Mouse (Mus musculus): ENCODE measurements around the gene Ifi27. TPM values are rescaled to one million over a fixed set of nuclear protein-coding genes. Genes with fewer than 3 reads are reported as not detected.
"Not testable (repeated sequence)": the region's sequence is repeated elsewhere in the genome, so short reads cannot be mapped to it uniquely, and the experiment has no call there.

Gene Ifi27
- total RNA-seq, 1 experiment from 2014 or later = 1,153 TPM

DNA sequence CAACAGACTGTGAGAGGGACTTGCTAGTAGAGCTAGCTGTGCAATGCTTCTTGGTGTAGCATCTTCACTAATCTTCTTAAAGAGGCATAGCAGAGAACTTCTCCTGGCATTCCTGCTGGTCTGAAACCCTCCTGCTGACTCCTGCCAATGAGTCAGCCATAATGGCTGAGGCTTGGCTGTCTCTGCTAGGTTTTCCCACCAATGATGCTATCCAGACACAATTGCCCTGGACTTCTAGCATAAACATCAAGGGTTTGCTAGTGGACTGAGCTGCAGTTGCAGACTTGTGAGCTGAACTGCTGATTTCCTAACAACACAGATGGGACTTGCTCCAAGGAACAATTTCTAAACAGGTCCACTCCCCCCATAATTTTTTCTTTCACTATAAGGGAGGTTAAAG lies 19.4 kb downstream of the Ifi27 start:
- no peak for DNase-seq

DNA sequence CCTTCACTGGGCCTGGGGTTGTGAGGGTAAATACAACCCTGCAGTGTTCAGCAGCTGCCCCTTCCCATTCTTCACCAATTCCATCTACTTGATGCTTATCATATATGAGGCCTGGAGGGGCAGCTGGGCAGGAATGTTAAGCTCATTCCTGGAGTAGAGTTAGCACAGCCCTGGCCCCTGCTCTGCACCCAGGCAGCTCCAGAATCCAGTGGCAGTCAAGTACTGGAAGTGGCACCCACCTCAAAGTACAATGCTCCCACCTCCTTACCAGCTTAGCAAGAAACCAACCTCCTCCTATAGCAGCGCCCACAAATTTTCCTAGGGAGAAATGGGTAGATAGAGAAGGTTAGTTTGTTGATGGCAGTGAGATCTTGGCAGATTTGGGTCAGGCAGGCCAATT lies 22.7 kb downstream of the Ifi27 start:
- not testable (repeated sequence) for DNase-seq

DNA sequence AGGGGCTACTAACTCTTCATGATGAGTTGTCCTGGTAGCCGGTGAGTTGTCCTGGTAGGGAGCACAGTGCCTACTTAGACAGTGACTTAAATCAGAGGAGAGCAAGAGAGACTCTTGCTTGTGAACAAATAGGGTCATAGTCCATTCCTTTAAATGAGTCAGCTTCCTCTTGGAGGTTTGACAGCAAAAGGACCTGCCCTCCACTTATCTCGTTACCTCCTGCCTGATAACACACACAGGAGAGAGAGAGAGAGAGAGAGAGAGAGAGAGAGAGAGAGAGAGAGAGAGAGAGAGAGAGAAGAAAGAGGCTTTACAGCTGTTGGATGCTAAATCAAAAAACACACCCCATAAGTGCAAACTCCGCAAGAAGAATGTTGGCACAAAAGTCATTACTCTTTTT lies 23.1 kb downstream of the Ifi27 start, which contains the start of gene Ifi27l2b:
Gene Ifi27l2b (minus strand): TSS at position 84 of the 400 bp plus-strand sequence.
- DNase-seq = no peak

- DNase-seq = no peak
Observed at GRCm38 (mm10) chr12:103474481-103474880, 40.5 kb downstream of the Ifi27 start.

DNA sequence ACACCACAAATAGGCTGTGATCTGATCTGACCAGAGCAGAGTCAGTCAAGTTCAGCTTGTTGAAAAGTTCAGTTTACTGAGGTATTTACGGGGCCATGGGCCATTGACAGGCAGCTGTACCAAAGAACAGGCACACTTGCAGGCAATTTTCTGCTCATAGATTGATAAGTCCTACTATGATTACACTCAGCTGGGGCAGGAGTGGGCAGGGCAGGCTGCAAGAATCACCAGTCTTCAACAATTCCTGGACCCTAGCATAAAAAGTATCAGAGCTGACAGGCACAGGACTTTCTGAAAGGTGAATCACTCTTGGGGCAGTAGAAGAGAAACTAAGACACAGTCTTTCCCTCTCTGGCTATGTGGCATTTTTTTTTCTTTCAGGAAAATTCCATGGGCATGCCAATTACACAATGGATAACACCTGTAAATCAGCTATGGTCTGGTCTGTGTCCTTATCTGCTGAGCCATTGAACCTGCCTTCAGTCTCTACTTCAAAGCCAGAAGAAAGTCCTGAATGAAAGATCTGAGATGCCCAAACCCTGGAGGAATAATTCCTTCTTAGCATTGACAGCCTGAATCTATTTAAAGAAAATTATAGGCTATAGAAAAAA lies 42.9 kb downstream of the Ifi27 start:
- no peak for DNase-seq

DNA sequence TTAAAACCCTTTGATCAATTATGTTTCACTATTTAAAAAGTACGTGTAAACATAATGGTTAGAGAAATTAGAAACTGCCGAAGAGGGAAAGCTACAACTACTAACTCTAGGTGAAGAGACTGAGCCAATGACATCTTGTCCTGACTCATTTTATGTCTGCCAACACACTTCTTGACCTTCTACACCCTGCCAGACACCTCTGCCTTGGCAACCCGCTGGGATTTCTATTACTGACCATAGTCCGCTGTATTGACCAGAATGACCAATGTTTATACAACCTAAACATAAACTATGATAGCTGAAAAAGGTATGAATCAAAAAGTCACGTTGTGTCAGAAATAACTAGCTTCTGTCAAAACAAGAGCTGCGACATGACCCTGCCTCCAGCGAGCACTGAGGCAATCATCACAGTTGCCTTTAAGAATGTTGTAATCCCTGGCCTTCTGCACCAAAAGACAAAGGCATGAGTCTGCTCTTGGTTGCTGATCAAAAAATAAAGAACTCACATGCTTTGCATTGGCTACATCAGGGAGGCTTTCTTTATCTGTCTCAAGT lies 43.5 kb downstream of the Ifi27 start:
- no peak for DNase-seq

DNA sequence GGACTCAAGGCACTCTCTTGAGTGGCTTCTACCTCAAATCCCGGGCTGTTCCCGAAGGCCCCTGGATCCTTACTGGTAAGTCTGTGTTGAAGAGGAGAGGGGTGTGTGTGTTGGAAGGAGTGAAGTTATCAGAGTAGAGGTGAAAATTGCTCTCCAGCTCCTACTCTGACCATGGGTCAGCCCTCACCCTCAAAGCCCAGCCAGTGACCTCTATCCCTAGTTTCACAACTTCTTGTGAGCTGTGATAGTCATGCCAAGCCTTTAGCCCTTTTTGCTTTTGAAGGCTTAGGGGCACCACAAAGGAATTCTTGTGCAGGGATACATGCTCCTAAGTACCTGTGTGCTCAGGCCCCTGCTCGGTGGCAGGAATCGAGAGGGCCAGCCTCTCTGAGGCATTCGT lies 47.7 kb downstream of the Ifi27 start:
- DNase-seq = no peak

GRCm38 (mm10) chr12:103482781-103483180 lies 48.8 kb downstream of the Ifi27 start:
- no peak for DNase-seq

DNA sequence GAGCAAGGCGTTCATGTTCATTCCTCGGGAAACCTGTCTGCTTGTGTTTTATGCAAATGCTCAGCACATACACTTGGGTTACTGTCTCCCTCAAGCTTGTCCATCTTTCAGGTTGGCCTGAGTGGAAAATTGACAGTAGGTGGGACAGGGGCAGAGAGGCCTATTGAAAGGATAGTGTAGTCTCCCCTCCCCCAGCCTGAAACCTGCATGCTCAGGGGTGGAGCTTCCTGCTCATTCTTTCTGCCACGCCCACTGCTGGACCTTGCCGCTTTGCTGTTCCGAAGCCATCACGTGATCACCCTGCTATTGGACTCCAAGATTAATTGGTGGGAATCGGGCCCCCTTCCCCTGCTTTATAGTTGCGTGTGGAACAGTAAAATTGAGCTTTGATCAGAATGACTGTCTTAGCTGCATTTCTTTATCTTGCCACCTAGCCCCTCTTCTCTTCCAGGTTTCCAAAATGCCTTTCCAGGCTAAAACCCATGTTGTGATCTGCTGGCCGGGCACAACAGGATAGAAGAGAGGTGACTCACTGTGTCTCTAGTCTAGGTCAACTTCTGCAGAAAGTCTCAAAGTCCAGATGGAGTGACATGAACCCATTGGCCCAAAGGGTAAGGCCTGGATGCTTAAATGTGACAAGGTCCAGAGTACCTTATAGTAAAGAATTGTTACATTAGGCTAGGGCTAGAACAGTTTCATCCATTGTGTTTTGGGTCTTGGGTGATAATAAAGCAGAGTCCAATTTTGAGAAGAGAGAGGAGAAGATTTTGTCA lies 50.4 kb downstream of the Ifi27 start:
- not testable (repeated sequence) for DNase-seq

- no peak for DNase-seq
Observed at GRCm38 (mm10) chr12:103486726-103487125, 52.7 kb downstream of the Ifi27 start.

DNA sequence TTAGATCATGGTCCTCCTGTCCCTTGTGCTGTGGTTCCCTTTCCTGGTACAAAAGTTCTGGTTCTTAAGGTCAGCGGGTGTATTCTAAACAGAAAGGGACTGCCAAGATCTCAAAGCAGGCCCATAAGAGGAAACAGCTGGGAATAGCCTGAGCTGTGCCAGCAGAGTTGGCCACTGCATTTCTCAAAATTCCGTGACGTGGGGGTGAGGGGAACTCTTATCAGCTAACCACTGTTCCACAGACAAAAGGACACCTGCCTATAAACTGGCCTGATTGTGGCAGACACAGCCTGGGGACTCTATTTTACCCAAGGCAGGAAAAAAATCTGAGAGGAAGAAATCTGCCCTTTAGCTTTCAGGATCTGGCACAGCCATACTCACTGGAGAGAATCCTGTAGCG lies 53.3 kb downstream of the Ifi27 start:
- no peak for DNase-seq

DNA sequence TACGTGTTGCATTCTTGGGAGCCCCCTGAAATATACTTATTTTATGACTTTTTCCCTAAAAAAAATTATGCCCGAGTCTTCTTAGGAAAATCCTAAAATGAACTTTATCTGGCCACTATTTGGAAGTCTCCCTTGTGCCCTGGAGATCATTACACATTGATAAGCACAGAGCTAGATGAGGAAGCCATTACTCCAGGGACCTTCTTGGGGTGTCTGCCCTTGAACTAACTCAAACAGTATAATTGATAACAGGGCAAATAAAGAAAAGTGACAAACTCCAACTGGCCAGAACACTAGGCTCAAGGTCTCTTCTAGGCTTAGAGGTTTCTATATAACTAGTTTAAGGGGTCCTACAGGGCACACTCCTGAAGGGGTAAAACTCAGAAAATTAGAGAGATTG lies 53.7 kb downstream of the Ifi27 start:
- no peak for DNase-seq

Other genes starting within 250 kb of the Ifi27 start
- gene Prima1, start 192.1 kb upstream of the Ifi27 start, total RNA-seq (2021) = 1.4 and 1.8 TPM in 2 replicates
- not detected in 2 replicates for gene Fam181a, start 123.2 kb upstream of the Ifi27 start, total RNA-seq (2021)
- 0.85 and 1.4 TPM in 2 replicates for gene Asb2, start 78.2 kb upstream of the Ifi27 start, total RNA-seq (2021)
- gene Otub2, start 45.5 kb upstream of the Ifi27 start, total RNA-seq (2021) = 3.5 and 3.9 TPM in 2 replicates
- gene 9330161L09Rik, start 26.4 kb upstream of the Ifi27 start, total RNA-seq (2021) = 1.3 and 1.6 TPM in 2 replicates
- 109 TPM in 2 replicates for gene Ddx24, start 8.4 kb upstream of the Ifi27 start, total RNA-seq (2021)
- gene Ifi27l2a, start 9.5 kb downstream of the Ifi27 start, total RNA-seq (2021) = 30.3 and 36.9 TPM in 2 replicates
- gene Ifi27l2b, start 23.0 kb downstream of the Ifi27 start, total RNA-seq (2021) = not detected in 2 replicates
- gene Ppp4r4, start 98.1 kb downstream of the Ifi27 start, total RNA-seq (2021) = 5.3 and 5.4 TPM in 2 replicates
- gene Serpina10, start 197.2 kb downstream of the Ifi27 start, total RNA-seq (2021) = 0.36 and 2.9 TPM in 2 replicates
- 0.39 and 3.9 TPM in 2 replicates for gene Serpina6, start 223.0 kb downstream of the Ifi27 start, total RNA-seq (2021)
- gene Serpina16, start 241.9 kb downstream of the Ifi27 start, total RNA-seq (2021) = not detected in 2 replicates